Mouse (Mus musculus): ENCODE results near the gene Catsperd. TPM values are rescaled to one million over a fixed set of nuclear protein-coding genes. Genes with fewer than 3 reads are reported as not detected.

Catsperd gene
- total and polyA plus RNA-seq, 3 experiments = 0.16 to 0.36 (median 0.21) TPM

DNA sequence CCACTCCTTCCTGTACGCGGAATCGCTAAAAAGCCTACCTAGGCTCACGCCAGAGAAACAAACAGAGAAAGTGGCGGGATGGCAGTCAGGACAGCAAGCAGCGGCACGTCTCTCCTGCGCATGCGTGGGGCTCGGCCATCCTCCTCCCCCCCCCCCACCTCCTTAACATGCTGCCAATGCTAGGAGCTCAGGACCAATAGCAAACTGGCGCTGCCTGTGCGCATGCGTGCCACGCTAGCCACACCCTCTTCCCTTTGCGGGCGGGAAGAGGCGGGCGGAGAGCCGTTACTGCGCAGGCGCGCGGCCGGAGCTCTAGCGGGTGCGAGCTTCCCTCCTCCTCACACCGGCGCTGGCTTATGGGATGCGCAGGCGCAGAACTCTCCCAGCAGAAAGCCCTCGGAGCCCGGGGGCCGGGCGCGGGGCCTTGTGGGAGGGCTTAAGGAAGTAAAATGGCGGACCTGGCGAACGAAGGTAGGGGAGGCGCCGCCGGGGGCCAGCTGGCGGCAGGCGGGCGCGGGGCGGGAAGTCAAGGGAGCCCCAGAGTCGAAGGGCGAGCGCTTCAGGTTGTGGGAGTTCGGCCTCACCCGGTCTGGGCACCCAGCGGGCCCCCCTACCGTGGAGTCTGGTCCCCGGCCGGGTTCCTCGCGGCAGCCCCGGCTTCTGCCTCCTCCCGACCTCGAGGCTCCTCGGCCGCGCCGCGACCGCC lies 45.2 kb downstream of the Catsperd start, which contains the start of gene Ranbp3 (continued):
- TF ChIP-seq E2F4 (IDR thresholded peaks at IDR 0.05; ENCODE audit: insufficient replicate concordance, low read depth, low read length) (peak; percentile 68; the same call in 1 of the 2 replicates), USF2 (conservative IDR thresholded peaks at IDR 0.05; ENCODE audit: low read depth, low read length) (no peak), TBP (conservative IDR thresholded peaks at IDR 0.05; ENCODE audit: low read depth, low read length) (peak; percentile 74; the same call in 1 of the 2 replicates), UBTF (IDR thresholded peaks at IDR 0.05; ENCODE audit: low read depth, low read length) (peak; percentile 89; the same call in 1 of the 2 replicates), ELF1 (IDR thresholded peaks at IDR 0.05; ENCODE audit: low read depth, low read length) (peak; percentile 85), ZNF384 (IDR thresholded peaks at IDR 0.05; ENCODE audit: low read depth, low read length) (no peak), ETS1 (conservative IDR thresholded peaks at IDR 0.05; ENCODE audit: low read depth, low read length) (no peak), CHD2 (IDR thresholded peaks at IDR 0.05; ENCODE audit: low read length) (peak; percentile 49; the same call in 1 of the 2 replicates), KAT2A (IDR thresholded peaks at IDR 0.05; ENCODE audit: insufficient replicate concordance, low read length) (0 out of 2 replicates have a peak, but pooled peaks have one; percentile 33), RCOR1 (conservative IDR thresholded peaks at IDR 0.05; ENCODE audit: low read depth, low read length) (no peak), JUND (conservative IDR thresholded peaks at IDR 0.05; ENCODE audit: low read depth, low read length) (no peak), MAZ (IDR thresholded peaks at IDR 0.05; ENCODE audit: low read depth, low read length) (peak; percentile 51; the same call in 1 of the 2 replicates), CHD1 (IDR thresholded peaks at IDR 0.05; ENCODE audit: low read depth, low read length) (no peak), JUN (IDR thresholded peaks at IDR 0.05; ENCODE audit: insufficient read depth, low read depth, low read length) (no peak), POLR2AphosphoS2 (IDR thresholded peaks at IDR 0.05; ENCODE audit: low read depth, low read length) (peak; percentile 67; the same call in 1 of the 2 replicates), BHLHE40 (IDR thresholded peaks at IDR 0.05; ENCODE audit: low read depth, low read length) (no peak)

- dilution Hi-C loops (cut with MboI; ENCODE audit: extremely low pct_ligation_motif_present, extremely low pct_unique_long_range_greater_than_20kb, low sequenced_read_pairs) = no loop called here
- Histone ChIP-seq H3K4me2 (ENCODE audit: insufficient read depth, low read depth, poor library complexity, severe bottlenecking) (peak overlapping the region; percentile 90), H3K9ac (ENCODE audit: insufficient read depth, low read depth) (peak overlapping the region; percentile 96), H3K27me3 (replicated peaks) (no peaks in the 10 kb centered on the region), H3K79me2 (replicated peaks; ENCODE audit: control insufficient read depth, extremely low read depth, insufficient read depth, poor library complexity, severe bottlenecking) (peaks cover 51% of the 10 kb centered on the region), H3K4me3 (replicated peaks in 1 of 3; ENCODE audit: low read depth in 2 of 3, low read length in 2 of 3, poor library complexity in 1 of 3) (peak overlapping the region; percentile 90 to 98 (median 94)), H3K36me3 (replicated peaks in 1 of 2; ENCODE audit: control insufficient read depth in 1 of 2, insufficient read depth in 1 of 2, low read length in 1 of 2) (peaks cover 17 to 36% of the 10 kb centered on the region in 2 experiments), H3K27ac (ENCODE audit: insufficient read depth, low read depth) (0 out of 2 replicates have a peak overlapping the region, but pooled peaks have one; percentile 28), H3K9me3 (replicated peaks; ENCODE audit: low read length) (no peaks in the 10 kb centered on the region), H3K4me1 (ENCODE audit: control insufficient read depth in 1 of 2, insufficient read depth in 2 of 2) (peaks cover 0 to 42% of the 10 kb centered on the region in 2 experiments; a peak in 2 of 4 replicates)
- 0 out of 2 replicates have a peak, but pooled peaks have one; percentile 24 for TF ChIP-seq UBTF (IDR thresholded peaks at IDR 0.05; ENCODE audit: low read depth, low read length)
- TF ChIP-seq SIN3A (IDR thresholded peaks at IDR 0.05; ENCODE audit: low read length) = peak; percentile 51
- no peak for TF ChIP-seq ZMIZ1 (IDR thresholded peaks at IDR 0.05; ENCODE audit: low read depth, low read length)
- DNase-seq (ENCODE audit: extremely low read depth) = no peak
- in situ Hi-C loops (cut with MboI; ENCODE audit: low pct_ligation_motif_present, low pct_unique_long_range_greater_than_20kb, low sequenced_read_pairs) = no loop called here
Measured at GRCm38 (mm10) chr17:56673647-56674416, 45.9 kb downstream of the Catsperd start.
